Mouse (Mus musculus): Measurements from ENCODE around the gene Itsn1.

The Itsn1 gene

GRCm38 (mm10) chr16:91873695-91874094 is 144.6 kb downstream of the Itsn1 start:
- no peak for DNase-seq (ENCODE audit: low spot score)

- DNase-seq (ENCODE audit: low spot score) = no peak
Observed at GRCm38 (mm10) chr16:91875567-91876344, 146.7 kb downstream of the Itsn1 start.

- DNase-seq (ENCODE audit: low spot score) = no peak
Observed at GRCm38 (mm10) chr16:91876457-91876856, 147.4 kb downstream of the Itsn1 start.

GRCm38 (mm10) chr16:91879101-91879500 is 150.0 kb downstream of the Itsn1 start:
- DNase-seq (ENCODE audit: low spot score) = no peak

- DNase-seq (ENCODE audit: low spot score) = no peak
Observed at GRCm38 (mm10) chr16:91880869-91881767, 152.0 kb downstream of the Itsn1 start.

- DNase-seq (ENCODE audit: low spot score) = no peak
Observed at GRCm38 (mm10) chr16:91882168-91882859, 153.2 kb downstream of the Itsn1 start.

- no peak for DNase-seq (ENCODE audit: low spot score)
Observed at GRCm38 (mm10) chr16:91883636-91884035, 154.6 kb downstream of the Itsn1 start.

- peak; percentile 80 for DNase-seq (ENCODE audit: low spot score)
Observed at GRCm38 (mm10) chr16:91884196-91884595, 155.1 kb downstream of the Itsn1 start.

- DNase-seq (ENCODE audit: low spot score) = peak; percentile 67
Observed at GRCm38 (mm10) chr16:91885389-91886122, 156.5 kb downstream of the Itsn1 start.

- no peak for DNase-seq (ENCODE audit: low spot score)
Observed at GRCm38 (mm10) chr16:91888368-91888767, 159.3 kb downstream of the Itsn1 start.

GRCm38 (mm10) chr16:91889831-91890230 is 160.8 kb downstream of the Itsn1 start:
- DNase-seq (ENCODE audit: low spot score) = no peak

GRCm38 (mm10) chr16:91891218-91891617 is 162.1 kb downstream of the Itsn1 start:
- DNase-seq (ENCODE audit: low spot score) = no peak

GRCm38 (mm10) chr16:91896426-91896830 is 167.3 kb downstream of the Itsn1 start:
- no peak for DNase-seq (ENCODE audit: low spot score)

GRCm38 (mm10) chr16:91898850-91899848 is 170.1 kb downstream of the Itsn1 start:
- no peak for DNase-seq (ENCODE audit: low spot score)

- DNase-seq (ENCODE audit: low spot score) = no peak
Observed at GRCm38 (mm10) chr16:91900274-91900673, 171.2 kb downstream of the Itsn1 start.

- DNase-seq (ENCODE audit: low spot score) = no peak
Observed at GRCm38 (mm10) chr16:91903801-91904506, 174.9 kb downstream of the Itsn1 start.

- DNase-seq (ENCODE audit: low spot score) = no peak
Observed at GRCm38 (mm10) chr16:91905127-91905860, 176.2 kb downstream of the Itsn1 start.

GRCm38 (mm10) chr16:91905987-91906386 is 176.9 kb downstream of the Itsn1 start:
- no peak for DNase-seq (ENCODE audit: low spot score)

GRCm38 (mm10) chr16:91906672-91907071 is 177.6 kb downstream of the Itsn1 start:
- no peak for DNase-seq (ENCODE audit: low spot score)
